Mouse (Mus musculus): ENCODE data around the gene Fzd10. TPM values are rescaled to one million over a fixed set of nuclear protein-coding genes. Genes with fewer than 3 reads are reported as not detected.

Gene Fzd10
- polyA plus RNA-seq (2014; fragmentation: Illumina TruSeq; extraction: RNeasy Lipid Tissue Mini Kit (QIAGEN cat#74804); ENCODE audit: low read depth, low replicate concordance) = 0.28 TPM

GRCm38 (mm10) chr5:128600072-128601021, at the start of gene Fzd10:
TSS of gene Fzd10 (plus strand) at chr5:128600844.

Other genes with a start within 250 kb of the Fzd10 start
- not detected for gene Tmem132d, start 167.8 kb upstream of the Fzd10 start, polyA plus RNA-seq (2014; fragmentation: Illumina TruSeq; extraction: RNeasy Lipid Tissue Mini Kit (QIAGEN cat#74804); ENCODE audit: low read depth, low replicate concordance)
- gene Piwil1, start 101.7 kb downstream of the Fzd10 start, polyA plus RNA-seq (2014; fragmentation: Illumina TruSeq; extraction: RNeasy Lipid Tissue Mini Kit (QIAGEN cat#74804); ENCODE audit: low read depth, low replicate concordance) = not detected

Measured in sigmoid colon, adult 10 weeks (tissue).